Mouse (Mus musculus) gastrocnemius, adult 8-10 months (tissue): Measurements from ENCODE around the gene Calcb. TPM values are rescaled to one million over a fixed set of nuclear protein-coding genes. Genes with fewer than 3 reads are reported as not detected.
"Not testable (repeated sequence)": the region's sequence is repeated elsewhere in the genome, so short reads cannot be mapped to it uniquely, and the experiment has no call there.

Experiments
- DNase-seq, 2 experiments: peaks; one replicate each; pipeline ENCODE4 v3.0.0; 2022; ENCODE audit warnings: low spot score in 2 of 2
- total RNA-seq, 4 experiments: library from RNA; stranded (reverse); gene quantifications; 2 replicates each; pipeline ENCODE4 v1.2.4; 2022

Calcb gene
- total RNA-seq = not detected

DNA sequence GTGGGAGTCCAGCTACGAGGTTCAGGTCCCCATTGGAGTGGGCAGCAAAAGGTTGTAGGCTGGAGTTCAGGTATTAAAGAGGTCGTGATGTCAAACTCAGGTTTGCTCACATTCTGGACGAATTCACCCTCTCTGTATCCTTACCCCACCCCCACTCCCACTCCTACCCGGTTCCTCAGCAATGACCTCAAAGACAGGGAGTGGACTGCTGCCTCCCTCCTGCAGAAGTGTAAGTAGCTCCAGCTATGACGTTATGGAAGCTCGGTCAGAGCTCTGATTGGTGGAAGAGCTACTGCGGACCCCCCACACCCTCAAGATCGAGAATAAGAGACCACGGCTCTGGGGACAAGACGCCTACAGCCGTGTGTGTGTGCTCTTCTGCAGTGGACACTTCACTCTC is at the start of gene Calcb:
Gene Calcb, plus strand, starts transcription at position 344 of the 400 bp plus-strand sequence.
- DNase-seq = no peak

DNA sequence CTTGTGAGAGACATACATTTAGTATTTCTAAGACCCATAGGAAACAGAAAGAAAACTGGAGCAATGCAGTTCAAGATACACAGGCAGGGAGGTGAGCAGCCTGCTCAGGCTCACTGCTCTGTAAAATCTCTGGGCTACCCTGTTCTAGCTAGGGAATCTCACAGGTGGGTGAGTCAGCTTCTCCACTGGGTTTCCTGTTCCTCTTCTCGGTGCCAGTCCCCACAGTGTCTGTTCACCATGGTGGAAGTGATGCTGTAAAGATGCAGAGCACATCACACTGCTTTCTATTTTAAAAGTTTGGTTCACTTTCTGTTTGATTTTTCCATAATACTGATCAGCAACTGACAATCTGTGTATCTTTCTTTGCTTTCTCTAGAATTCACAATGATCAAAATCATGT is 47.0 kb upstream of the Calcb start:
- no peak for DNase-seq

- DNase-seq = no peak
Observed at GRCm38 (mm10) chr7:114672697-114673096, 45.7 kb upstream of the Calcb start.

DNA sequence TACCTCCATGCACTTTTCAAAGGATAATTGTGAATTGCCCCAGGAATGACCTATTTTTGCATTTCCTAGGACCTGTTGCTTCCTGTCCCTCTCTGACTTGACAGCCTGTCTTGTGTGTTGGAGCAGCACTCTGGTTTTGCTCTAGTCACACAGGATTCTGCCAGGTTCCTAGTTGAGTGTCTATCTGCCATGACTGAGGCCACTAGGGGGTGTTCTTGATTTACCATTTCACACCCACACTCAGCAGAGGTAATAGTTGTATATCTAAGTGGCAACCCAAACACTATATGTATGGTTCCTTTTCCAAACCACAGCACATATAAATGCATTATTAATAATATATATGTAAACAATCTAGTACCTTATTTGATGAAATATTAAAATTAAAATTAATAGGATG is 26.1 kb upstream of the Calcb start:
- DNase-seq = no peak

DNA sequence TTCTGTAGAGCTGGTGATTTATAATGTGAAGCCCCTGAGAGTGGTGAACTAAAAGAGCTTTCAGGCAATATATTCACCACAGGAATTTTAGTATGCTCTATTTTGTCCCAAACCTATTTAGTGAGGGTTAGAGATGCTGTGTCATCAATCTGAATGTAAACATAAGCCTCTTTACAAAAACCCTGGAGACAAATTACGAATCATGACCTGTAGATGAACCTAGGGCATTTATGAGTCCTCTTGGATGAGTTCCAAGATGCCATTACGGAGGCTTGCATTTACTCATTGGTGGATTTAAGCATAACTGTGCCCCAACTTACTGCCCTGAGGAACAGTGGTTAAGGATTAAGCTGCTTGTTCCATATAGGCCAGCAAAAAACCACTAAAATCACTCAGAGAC is 17.6 kb upstream of the Calcb start:
- DNase-seq = no peak

DNA sequence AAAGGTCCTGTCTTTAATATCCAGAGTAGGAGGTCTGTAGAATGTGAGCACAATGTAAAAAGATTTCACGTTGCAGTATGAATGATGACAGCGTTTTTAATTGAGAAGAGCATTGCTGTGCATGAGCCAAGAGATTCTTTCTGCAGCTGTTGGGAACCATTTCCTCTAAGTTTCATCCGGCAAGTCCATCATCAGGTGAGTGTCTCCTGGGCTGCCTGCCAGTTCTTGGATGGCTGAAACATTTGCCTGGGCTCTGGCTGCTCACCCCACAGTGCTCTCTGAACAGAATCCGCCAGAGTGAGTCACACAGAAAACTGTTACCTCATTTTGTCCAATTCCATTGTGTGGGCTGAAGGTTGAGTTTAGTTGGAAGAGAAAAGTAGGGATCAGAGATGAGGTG is 11.7 kb upstream of the Calcb start:
- no peak for DNase-seq

DNA sequence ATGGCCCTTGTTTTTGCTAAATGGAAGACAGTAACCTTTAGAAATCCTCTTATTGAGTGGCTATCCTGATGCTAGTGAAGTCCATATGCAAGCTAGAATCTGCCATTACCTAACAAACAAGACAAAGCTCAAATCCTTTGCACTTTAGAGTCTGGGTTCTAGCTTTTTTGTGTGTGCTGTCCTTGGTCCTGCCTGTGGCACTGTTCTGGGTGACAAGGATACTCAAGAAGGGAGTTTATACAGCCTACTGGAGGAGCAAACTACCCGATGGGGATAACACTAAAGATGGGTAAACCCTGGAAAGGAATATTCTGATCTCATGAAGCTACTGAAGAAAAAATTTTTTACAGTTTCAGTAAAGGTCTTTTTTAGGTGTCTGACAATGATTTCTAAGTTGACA is 11.0 kb upstream of the Calcb start:
- DNase-seq = no peak

- DNase-seq = no peak
Observed at GRCm38 (mm10) chr7:114710419-114710818, 8.0 kb upstream of the Calcb start.

DNA sequence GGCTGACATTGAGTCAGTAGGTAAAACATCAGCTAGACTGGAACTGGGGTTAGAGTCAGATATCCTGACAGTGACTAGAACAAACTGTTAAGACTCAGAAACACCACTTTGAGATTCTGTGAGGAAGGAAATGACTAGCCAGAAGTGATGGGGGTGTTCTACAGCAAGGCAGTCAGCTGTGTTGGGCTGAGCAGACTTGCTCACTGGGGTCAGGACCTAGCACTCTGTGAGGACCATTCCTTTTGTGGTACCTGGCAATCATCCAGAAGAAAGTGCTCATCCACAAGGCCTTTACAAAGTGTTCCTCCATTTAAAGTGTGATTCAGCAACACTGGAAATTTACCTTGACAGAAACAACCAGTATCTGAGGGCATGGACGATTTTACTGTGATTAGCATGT is 5.9 kb upstream of the Calcb start:
- DNase-seq = no peak

DNA sequence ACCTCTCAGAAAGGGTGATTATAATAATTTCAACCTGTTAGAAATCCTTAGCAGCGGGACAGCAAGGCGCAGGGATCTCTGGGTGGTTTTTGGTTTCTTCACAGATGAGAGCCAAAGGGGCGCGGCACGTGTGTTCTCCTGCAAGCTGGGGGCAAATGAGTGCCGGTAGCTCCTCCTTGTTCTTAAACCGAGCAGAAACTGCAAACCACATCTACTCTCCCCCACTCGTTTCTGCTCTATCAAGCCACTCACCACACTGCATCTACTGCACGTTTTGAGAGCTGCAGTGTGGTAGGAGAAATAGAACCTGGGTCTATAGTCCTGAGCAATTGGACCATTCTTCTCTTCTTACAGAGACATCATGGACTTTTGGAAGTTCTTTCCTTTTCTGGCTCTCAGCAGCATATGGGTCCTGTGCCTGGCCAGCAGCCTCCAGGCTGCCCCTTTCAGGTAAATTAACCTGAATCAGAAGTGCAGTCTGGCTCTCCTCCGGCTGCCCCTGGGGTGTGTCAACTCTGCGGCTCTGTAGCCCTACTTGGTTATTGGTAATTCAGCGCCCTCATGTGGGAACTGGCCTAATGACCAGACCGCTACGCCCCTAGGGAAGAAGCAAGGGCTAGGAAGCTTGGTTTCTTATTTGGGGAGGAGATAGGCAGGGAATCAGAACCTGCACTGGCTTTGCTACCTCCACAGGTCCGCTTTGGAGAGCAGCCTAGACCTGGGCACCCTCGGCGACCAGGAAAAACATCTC is 1.1 kb downstream of the Calcb start:
- DNase-seq = no peak

DNA sequence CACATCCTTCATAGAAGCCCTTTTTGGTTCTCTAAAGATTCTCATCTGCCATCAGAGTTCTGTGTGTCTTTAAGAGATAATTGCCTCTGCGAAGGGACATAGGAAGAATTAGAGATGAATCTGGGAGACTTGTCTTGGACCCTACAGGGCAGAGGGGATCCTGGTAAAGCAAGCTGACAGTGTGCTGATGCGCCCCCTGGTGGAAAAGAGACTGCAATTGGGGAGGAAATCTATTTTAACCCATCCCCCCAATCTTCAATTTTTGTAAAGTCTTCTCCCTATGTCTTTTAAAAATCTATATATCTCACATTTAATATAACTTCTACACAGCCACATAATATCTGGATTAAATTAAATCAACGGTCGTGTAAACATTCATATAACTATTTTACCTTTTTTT is 11.3 kb downstream of the Calcb start:
- DNase-seq = not testable (repeated sequence)

GRCm38 (mm10) chr7:114731175-114731574 is 12.7 kb downstream of the Calcb start:
- no peak for DNase-seq

- not testable (repeated sequence) for DNase-seq
Observed at GRCm38 (mm10) chr7:114731700-114732099, 13.3 kb downstream of the Calcb start.

- no peak for DNase-seq
Observed at GRCm38 (mm10) chr7:114736256-114736655, 17.8 kb downstream of the Calcb start.

- no peak for DNase-seq
Observed at GRCm38 (mm10) chr7:114738166-114738565, 19.7 kb downstream of the Calcb start.

DNA sequence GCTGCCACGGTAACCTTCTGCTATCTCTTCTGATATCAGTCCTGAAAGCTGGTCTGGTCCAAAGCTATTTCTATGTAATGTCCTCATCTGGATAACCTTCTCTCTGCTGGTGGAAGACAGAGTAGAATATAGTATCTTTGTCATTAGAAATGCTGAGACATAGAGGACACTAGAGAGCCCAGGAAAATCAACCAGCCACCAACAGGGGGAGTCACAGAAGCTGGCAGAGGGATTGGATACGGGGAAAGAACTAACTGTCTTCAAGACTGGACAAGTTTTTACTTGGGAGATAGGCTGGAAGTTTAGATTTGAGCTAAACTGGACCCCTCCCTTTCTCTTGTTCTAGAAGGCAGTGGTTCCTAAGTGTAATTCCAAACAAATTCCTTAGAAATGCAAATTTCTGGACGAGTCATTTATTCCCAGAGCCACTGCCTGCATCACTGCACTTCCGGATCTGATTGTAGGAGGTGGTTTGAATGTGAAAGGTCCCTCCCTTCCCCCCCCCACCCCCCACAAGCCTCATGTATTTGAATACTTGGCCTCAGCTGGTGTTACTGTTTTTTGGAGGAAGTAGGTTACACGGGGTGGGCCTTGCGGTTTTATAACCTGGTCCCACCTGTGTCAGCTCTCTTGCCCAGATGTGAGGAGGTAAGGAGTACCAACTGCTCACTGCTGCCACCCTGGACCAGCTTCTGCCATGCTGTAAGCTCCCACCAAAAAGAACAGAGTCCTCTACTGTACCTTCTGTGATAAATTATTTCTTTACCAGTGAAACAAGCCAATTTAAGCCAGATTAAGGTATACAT is 22.1 kb downstream of the Calcb start:
- no peak for DNase-seq

- no peak for DNase-seq
Observed at GRCm38 (mm10) chr7:114743022-114743780, 24.8 kb downstream of the Calcb start, which contains the start of gene Insc. TSS of gene Insc (plus strand) at chr7:114743694.

- DNase-seq = no peak
Observed at GRCm38 (mm10) chr7:114744639-114745245, 26.3 kb downstream of the Calcb start.

DNA sequence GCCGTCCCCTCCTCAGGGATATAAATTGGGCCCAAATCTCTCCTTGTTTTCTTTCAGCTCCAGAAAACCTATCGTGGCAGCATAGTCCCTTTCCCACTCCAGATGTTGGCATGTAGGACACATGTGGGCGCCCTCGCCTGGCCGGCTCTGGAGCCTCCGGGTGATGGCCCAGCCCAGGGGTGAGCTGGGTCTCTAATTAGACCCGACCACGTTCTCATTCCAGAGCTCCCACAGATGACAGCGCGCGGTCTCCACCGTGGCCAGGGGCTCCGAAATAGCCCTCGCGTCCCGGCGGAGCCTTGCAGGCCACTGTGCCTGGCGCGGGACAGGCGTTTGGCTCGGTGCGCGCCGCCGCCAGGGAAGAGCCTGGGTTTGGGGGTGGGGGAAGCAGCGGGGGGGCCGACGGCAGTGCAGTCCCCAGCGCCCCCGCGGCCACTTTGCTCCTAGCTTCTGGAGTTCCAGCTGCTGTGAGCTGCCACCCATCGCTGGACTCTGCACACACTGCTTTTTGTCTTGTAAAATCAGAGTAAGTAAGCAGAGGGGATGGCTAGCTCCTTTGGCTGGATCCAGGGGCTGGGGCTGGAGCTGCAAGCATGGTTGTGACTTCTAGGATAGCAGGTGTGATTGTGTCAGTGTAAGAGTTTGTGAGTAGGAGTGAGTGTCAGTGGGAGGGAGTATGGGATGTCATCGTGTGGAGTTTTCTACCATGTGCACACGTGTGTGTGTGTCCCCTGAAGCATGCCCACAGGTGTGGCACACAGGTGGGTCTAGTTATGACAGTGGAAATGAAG is 27.2 kb downstream of the Calcb start:
- DNase-seq = peak in 1 of 2 experiments; percentile 6

GRCm38 (mm10) chr7:114747596-114747995 is 29.2 kb downstream of the Calcb start:
- no peak for DNase-seq

- no peak for DNase-seq
Observed at GRCm38 (mm10) chr7:114748239-114748638, 29.8 kb downstream of the Calcb start.
